Mouse (Mus musculus) frontal cortex, postnatal 36 days (tissue): ENCODE measurements around the gene Ugt1a7c.

Experiments used
- DNase-seq, 2 experiments: peaks; one replicate each; pipeline ENCODE4 v3.0.0; 2022; ENCODE audit warnings: low spot score in 2 of 2

Gene Ugt1a7c

GRCm38 (mm10) chr1:88238771-88239170, 143.9 kb downstream of the Ugt1a7c start:
- no peak for DNase-seq

DNA sequence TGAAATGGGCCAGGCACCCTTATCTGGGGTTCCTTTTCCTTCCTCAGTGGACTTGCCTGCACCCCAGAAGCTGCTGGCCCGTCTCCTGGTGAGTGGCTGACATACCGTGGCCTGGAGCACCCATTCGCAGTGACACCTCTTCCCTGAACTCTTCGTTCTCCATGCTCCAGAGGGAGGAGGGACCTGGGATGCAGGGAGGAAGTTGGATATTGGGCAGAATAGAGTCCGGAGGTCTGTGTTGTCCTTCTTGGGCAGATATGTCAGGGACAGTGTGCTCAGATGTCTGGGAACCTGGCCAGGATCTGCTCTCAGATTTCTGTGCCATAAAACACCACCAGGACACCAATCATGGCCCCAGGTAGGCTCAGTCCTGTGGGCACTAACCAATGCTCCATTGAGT, 145.2 kb downstream of the Ugt1a7c start:
- no peak for DNase-seq

DNA sequence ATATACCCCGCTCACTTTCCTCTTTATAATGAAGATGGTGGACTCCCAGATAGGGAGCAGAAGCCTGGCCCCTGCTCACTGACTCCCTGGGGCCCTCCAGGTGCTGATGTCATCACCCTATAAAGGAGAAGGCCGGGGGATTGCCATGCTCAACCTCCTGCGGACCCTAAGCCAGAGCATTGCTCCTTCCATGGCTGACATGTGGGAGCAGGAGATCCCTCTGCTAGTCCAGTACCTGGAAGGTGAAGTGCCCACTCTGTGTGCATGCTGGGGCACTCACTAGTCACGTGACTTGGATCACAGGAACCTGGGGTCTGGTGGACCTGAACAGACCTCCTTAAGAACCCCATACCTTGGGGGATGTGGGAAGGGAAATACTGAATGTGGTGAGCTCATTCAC, 145.7 kb downstream of the Ugt1a7c start:
- no peak for DNase-seq

DNA sequence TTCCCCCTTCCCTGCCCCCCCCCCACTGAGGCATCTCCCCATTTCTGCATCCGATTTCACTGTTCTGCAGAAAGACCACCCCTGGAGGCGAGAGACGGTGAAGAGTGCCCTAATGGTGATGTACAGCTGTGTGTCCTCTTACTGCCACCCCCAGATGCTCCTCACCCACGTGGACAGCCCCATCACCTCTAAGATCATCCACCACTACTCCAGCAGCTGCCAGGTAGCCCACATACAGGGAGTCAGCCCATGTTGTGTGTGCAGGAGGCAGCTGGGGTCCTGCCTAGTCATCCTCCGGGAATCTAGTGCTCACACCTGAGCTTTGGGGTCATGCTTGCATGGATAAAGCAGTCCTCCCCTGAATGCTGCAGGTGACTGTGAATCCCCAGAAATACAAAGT, 149.0 kb downstream of the Ugt1a7c start:
- no peak for DNase-seq

- no peak for DNase-seq
Observed at GRCm38 (mm10) chr1:88245881-88246280, 151.0 kb downstream of the Ugt1a7c start.

DNA sequence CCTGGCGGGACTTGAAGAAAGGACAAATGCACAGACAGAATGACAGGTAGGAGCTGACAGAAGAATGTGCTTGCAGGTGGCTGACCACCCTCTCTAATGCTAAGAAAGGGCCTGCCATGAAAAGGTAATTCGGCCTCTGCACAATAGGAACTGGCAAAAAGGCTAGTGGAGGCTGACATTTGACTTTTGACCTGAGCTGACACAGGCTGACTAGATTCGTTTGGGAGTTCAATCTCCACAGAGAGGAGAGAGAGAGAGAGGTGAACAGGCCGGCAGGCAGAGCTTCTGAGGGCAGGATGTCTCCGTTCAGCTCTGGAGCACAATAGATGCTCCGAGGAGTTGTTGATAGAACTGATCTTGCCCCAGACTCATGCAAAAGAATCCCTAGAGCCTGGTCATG, 151.5 kb downstream of the Ugt1a7c start:
- DNase-seq: no peak

- DNase-seq: no peak
Observed at GRCm38 (mm10) chr1:88247660-88248059, 152.8 kb downstream of the Ugt1a7c start.

DNA sequence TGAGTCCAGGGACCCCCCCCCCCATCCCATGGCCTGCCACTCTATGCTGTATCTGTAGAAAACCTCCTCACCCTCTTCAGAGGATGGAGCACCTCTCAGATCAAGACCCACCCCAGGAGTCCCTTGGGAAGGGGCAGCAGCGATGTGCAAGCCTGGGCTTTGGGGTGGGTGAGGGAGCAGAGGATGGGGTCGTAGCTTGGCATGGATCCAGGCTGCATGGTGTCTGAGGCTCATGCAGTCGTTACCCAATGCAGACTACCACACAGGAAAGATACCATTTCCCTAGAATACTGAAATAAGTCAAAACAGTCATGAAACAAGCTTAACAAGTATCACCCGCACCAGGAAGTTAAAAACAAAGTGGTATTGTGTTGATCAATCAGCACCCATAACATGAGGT, 153.8 kb downstream of the Ugt1a7c start:
- no peak for DNase-seq

DNA sequence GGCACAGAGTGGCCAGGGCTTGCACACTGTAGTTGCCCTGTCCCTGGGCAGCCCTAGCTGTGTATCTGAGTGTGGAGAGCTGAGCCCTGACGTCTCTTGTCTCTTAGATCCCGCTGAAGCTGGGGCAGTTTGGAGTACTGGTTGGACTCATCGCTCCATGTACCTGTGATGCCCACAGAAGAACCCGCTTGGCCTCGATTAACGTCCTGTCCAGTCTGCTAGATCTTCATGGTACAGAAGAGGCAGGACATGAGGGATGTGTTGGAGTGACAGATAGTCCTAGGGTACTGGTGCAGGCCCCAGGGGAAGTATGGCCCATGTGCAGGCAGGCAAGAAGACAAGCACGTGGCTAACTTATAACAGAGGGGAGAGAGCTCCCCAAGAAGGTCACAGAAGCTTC, 154.7 kb downstream of the Ugt1a7c start:
- no peak for DNase-seq

GRCm38 (mm10) chr1:88250023-88250422, 155.2 kb downstream of the Ugt1a7c start:
- no peak for DNase-seq

DNA sequence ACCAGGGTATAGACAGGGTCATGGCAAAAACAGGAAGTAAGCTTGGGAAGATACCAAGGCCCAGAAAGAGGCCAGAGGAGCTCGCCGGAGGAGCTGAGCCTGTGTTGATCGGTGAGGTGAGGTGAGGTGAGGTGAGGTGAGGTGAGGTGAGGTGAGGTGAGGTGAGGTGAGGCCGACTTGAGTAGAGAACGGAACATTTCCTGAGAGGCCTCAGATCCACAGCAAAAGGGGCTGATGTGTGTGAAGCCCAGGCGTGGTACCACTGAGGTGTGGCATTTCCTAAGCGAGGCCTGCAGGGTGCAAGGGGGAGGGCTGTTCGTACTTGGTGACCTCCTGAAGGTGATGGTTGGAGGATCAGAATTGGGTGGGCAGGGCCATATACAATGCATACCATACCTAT, 158.2 kb downstream of the Ugt1a7c start:
- DNase-seq: no peak

GRCm38 (mm10) chr1:88253540-88253939, 158.7 kb downstream of the Ugt1a7c start:
- no peak for DNase-seq

DNA sequence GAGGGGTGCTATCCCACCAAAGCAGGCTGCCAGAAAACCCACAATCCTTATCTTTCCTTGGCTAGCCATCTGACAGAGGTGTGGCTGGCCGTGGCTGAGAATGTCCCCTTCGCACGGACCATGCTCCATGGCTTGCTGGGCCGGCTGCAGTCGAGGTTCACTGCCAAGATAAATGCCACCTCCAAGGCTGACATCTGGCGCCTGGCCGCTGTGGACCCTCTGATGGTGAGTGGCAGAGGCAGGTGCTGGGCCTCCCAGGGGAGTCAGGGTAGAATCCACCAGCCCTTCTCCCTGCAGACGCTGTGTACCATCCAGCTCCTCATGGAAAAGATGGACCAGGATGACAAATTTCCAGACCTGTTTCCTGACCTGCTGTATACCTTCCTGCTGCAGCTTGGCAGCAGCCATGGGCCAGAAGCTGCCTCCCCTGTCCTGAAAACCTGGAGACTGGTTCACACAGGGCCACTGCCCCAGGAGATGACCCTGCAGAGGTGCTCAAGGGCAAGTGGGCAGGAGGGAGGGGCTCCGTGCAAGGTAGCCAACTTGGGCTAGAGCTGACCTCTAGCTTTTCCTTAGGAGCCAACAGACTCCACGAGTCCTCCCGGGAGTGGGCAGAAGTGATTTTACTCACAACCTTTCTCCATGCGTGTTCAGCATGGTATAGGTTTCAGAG, 160.1 kb downstream of the Ugt1a7c start:
- no peak for DNase-seq

GRCm38 (mm10) chr1:88255466-88255857, 160.6 kb downstream of the Ugt1a7c start:
- DNase-seq: no peak

DNA sequence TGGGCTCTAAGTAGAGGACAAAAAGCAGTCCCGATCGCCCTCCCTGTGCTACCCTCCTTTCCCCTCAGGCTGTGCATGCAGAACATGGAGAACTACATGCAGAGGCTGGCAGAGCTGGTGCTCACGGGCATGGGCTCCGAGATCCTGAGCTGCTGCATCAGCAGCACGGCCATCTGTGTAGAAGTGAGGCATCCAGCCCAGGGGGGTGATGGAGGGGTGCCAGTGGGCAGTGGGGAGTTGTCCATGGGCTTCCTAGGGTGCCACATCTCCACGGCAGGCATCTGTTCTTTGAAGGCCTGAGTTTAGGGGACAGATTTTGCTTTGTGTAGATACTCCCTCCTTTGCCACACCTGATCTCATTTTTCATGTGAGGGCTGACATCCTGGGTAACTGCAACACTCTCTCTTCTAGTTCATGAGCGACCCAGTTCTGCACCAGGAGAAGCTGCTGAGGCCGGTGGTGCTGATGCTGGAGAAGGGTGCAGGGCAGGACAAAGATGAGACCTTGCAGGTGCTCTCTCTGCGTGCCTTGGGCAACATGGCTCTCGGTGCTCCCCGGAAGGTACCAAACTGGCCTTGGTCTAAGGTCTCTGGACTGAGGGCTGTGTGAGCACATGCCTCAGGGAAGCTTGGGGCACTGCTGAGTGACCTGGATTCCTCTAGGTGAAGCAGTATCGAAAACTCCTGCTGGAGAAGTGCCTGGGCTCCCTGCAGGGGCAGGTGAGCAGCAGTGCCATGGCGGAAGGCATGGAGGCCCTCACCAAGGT, 161.3 kb downstream of the Ugt1a7c start:
- no peak for DNase-seq

DNA sequence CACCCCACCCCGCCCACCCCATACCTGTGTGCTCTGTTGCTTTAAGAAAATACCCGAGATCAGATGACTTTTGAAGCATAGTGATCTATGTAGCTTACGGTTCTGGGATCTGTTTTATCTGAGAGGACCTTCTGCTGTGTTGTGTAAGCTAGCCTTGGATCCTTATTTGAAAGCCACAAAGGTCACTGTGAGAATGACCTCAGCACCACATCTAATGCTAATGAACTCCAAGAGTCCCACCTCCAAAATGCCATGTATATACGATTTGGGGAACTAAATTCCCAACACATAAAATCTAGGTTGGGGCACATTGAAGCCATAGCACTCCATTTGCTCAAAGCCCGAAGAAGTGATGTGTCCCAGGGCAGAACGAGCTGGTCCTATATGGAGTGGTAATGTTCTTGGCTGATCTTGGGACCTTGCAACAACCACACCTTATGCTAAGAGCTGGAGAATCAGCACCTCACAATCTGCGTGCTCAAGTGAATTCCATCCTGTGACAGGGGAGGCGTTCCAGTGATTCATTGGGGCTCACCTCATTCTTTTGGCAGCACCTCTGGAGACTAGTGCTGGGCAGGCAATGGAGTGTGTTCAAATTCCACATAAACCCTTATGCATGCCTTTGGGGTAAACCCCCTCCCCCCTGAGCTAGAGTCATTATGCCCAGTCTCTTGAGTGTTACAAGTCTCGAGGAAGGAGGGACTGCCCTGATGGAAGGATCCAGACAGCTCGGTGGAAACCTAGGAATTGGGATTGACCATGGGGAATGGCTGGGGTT, 162.2 kb downstream of the Ugt1a7c start:
- DNase-seq: no peak

GRCm38 (mm10) chr1:88257681-88258080, 162.8 kb downstream of the Ugt1a7c start:
- DNase-seq: no peak

DNA sequence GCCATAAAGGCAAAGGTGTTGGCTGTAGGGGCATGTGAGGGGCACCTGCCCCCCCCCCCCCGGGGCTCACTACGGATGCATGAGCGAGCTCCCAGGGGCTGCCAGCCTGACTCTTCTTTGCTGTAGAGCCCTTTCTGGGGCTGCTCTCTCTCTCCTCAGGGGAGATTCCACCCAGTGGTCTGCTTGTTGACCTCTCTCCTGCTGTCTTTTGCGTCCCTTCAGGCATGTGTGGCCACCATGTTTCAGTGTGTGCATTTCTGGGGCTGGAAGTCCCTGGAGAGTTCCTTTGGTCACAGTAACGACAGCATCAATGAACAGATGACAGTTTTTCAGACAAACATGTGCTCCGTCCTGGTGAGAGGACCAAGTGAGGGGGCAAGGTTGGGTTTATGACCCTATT, 163.5 kb downstream of the Ugt1a7c start:
- no peak for DNase-seq

DNA sequence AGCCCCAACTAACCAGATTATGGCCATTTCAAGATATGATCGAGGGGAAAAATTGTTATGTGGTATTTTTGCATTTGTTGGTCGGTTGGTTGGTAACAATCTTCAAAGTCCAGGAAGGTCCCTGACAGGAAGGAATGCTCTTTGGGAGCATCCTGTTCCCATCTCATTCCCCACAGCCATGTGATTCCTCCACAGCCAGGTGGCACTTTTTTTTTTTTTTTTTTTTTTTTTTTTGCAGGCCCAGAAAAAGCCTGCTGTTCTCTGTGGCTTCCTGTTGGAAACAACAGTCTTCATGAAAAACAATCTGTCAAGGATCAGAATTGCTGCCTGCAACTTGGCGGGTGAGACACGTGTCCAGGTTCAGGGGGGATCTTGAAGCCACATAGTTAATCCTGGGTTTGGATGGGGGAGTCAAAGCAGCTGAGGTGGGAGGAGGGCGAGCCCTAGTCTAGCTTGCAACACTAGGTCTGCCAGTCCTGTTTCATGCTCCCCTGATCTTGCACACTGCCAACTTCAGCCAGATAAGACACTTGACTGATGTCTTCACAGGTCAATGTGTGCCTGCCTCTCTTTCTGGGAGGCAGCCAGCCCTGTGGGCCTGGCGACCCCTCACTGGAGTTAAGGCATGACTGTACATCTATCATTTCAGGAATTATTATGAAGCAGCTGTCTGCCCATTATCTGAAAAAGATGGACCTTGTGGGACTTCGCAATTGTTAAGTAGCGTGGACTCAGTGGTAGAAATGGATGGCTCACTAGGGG, 164.2 kb downstream of the Ugt1a7c start:
- no peak for DNase-seq

GRCm38 (mm10) chr1:88259643-88260024, 164.8 kb downstream of the Ugt1a7c start:
- DNase-seq: no peak

GRCm38 (mm10) chr1:88260114-88260513, 165.3 kb downstream of the Ugt1a7c start:
- no peak for DNase-seq
